Mouse (Mus musculus) B cell, adult 2 months (primary cell): ENCODE measurements around the gene Agap1.

Experiments used
- DNase-seq, 2 experiments: peaks; one replicate each; pipeline ENCODE4 v3.0.0; 2022

Gene Agap1

GRCm38 (mm10) chr1:89724555-89724954 lies 269.9 kb downstream of the Agap1 start:
- DNase-seq, result no peak

- no peak for DNase-seq
Observed at GRCm38 (mm10) chr1:89724957-89725356, 270.4 kb downstream of the Agap1 start.

- DNase-seq, result no peak
Observed at GRCm38 (mm10) chr1:89728481-89728880, 273.9 kb downstream of the Agap1 start.

GRCm38 (mm10) chr1:89730589-89731195 lies 276.1 kb downstream of the Agap1 start:
- peak; percentile 8 to 14 for DNase-seq

GRCm38 (mm10) chr1:89734368-89734767 lies 279.8 kb downstream of the Agap1 start:
- DNase-seq, result no peak

- DNase-seq, result no peak
Observed at GRCm38 (mm10) chr1:89735146-89735545, 280.5 kb downstream of the Agap1 start.

- no peak for DNase-seq
Observed at GRCm38 (mm10) chr1:89736021-89736420, 281.4 kb downstream of the Agap1 start.

- DNase-seq, result no peak
Observed at GRCm38 (mm10) chr1:89739067-89739774, 284.6 kb downstream of the Agap1 start.

- DNase-seq, result no peak
Observed at GRCm38 (mm10) chr1:89739775-89740099, 285.1 kb downstream of the Agap1 start.

- DNase-seq, result no peak
Observed at GRCm38 (mm10) chr1:89742359-89742758, 287.8 kb downstream of the Agap1 start.

GRCm38 (mm10) chr1:89746171-89746570 lies 291.6 kb downstream of the Agap1 start:
- DNase-seq, result no peak

- no peak for DNase-seq
Observed at GRCm38 (mm10) chr1:89749666-89750065, 295.1 kb downstream of the Agap1 start.

GRCm38 (mm10) chr1:89750495-89750894 lies 295.9 kb downstream of the Agap1 start:
- DNase-seq, result no peak

- DNase-seq, result no peak
Observed at GRCm38 (mm10) chr1:89750921-89751320, 296.3 kb downstream of the Agap1 start.

- DNase-seq, result no peak
Observed at GRCm38 (mm10) chr1:89751344-89751743, 296.7 kb downstream of the Agap1 start.

- DNase-seq, result peak in 1 of 2 experiments; percentile 6
Observed at GRCm38 (mm10) chr1:89752659-89753058, 298.1 kb downstream of the Agap1 start.

GRCm38 (mm10) chr1:89755358-89755757 lies 300.8 kb downstream of the Agap1 start:
- DNase-seq, result no peak

GRCm38 (mm10) chr1:89756387-89756786 lies 301.8 kb downstream of the Agap1 start:
- DNase-seq, result no peak

GRCm38 (mm10) chr1:89757545-89757944 lies 302.9 kb downstream of the Agap1 start:
- DNase-seq, result no peak

- DNase-seq, result no peak
Observed at GRCm38 (mm10) chr1:89763912-89764311, 309.3 kb downstream of the Agap1 start.

- no peak for DNase-seq
Observed at GRCm38 (mm10) chr1:89766891-89767290, 312.3 kb downstream of the Agap1 start.

- no peak for DNase-seq
Observed at GRCm38 (mm10) chr1:89769641-89770040, 315.0 kb downstream of the Agap1 start.

GRCm38 (mm10) chr1:89770298-89770697 lies 315.7 kb downstream of the Agap1 start:
- DNase-seq, result no peak

GRCm38 (mm10) chr1:89775750-89776149 lies 321.1 kb downstream of the Agap1 start:
- DNase-seq, result no peak

GRCm38 (mm10) chr1:89780675-89781074 lies 326.1 kb downstream of the Agap1 start:
- DNase-seq, result no peak
